Mouse (Mus musculus) heart, adult 2 months (tissue): ENCODE data around the gene Kpna3.

Experiments
- CTCF ChIP-seq: fragments of 200-600 bp; IDR thresholded peaks from 2 replicates; pipeline ENCODE4 v1.8.1; 2022; ENCODE audit warnings: antibody characterized with exemption, mild to moderate bottlenecking, moderate library complexity
- POLR2A ChIP-seq: fragments of 200-500 bp; IDR thresholded peaks from 2 replicates; pipeline ENCODE4 v1.6.1; 2011; ENCODE audit warnings: mild to moderate bottlenecking, low read depth, low read length, control low read depth; ENCODE audit not compliant: insufficient read depth

DNA sequence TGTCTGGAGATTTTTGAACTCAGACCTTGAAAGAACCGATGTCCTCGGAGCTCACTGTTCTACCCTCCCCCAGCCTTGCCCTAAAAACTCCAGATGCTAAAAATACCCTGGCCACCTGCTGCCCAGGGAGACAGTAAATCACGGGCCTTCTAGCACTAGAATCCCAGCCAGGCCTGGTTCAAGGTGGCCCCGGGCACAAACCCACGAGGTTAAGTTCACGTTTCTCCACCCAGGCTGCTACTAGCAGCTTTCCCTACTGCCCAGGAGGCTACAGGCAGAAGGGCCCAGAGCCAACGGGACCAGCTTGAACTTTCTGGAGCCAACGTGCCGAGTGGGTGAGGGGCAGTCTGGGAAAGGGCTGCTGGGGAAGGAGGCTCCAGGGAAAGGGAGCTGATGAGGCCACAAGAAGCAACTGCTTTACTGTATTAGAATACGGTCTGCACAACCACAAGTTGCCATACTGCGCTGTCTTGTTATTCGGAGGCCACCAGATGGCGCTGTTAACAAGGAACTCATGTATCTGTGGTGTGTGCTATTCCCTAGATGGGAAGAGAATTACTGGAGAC, 108.6 kb downstream of the Kpna3 start:
- TF ChIP-seq CTCF: peak; percentile 82
- TF ChIP-seq POLR2A: no peak
